Mouse (Mus musculus) ES-E14 (cell line): Measurements from ENCODE around the gene Itga9. TPM values are rescaled to one million over a fixed set of nuclear protein-coding genes. Genes with fewer than 3 reads are reported as not detected.

ENCODE experiments used
- DNase-seq: peaks from one replicate; pipeline ENCODE4 v3.0.0-alpha.2; 2013; ENCODE audit warnings: low read depth, low spot score
- H3K27ac ChIP-seq: 2 replicates; pipeline ENCODE4 v1.5.1; 2012; ENCODE audit warnings: low read depth, mild to moderate bottlenecking, low read length, moderate library complexity, mixed read lengths; ENCODE audit not compliant: poor library complexity, insufficient read depth, severe bottlenecking
- H3K36me3 ChIP-seq: 2 replicates; pipeline ENCODE4 v1.6.1; 2012; ENCODE audit warnings: mild to moderate bottlenecking, low read length, moderate library complexity, mixed read lengths; ENCODE audit not compliant: control insufficient read depth, poor library complexity, insufficient read depth, severe bottlenecking
- H3K4me1 ChIP-seq, 2 experiments: fragments of 150-350 bp in 1 of 2; sonication (generic) in 1 of 2; 2 replicates each; pipeline ENCODE4 v1.6.1; 2012; ENCODE audit warnings: low read length in 2 of 2, mild to moderate bottlenecking in 1 of 2, mixed read lengths in 1 of 2; ENCODE audit not compliant: control insufficient read depth in 2 of 2, insufficient read depth in 2 of 2, poor library complexity in 1 of 2
- H3K4me3 ChIP-seq, 2 experiments: fragments of 150-350 bp in 1 of 2; sonication (generic) in 1 of 2; 2 replicates each; pipeline ENCODE4 v1.5.1; 2012; ENCODE audit warnings: low read length in 2 of 2, low read depth in 1 of 2, mild to moderate bottlenecking in 1 of 2, mixed read lengths in 1 of 2; ENCODE audit not compliant: insufficient read depth in 1 of 2, poor library complexity in 1 of 2, severe bottlenecking in 1 of 2
- H3K9ac ChIP-seq: 2 replicates; pipeline ENCODE4 v1.6.1; 2012; ENCODE audit warnings: low read depth, mild to moderate bottlenecking, low read length, mixed read lengths; ENCODE audit not compliant: poor library complexity, insufficient read depth, severe bottlenecking
- H3K9me3 ChIP-seq: fragments of 150-350 bp; sonication (generic); 2 replicates; pipeline ENCODE4 v1.6.1; 2012; ENCODE audit warnings: low read depth, mild to moderate bottlenecking, low read length; ENCODE audit not compliant: control insufficient read depth, insufficient read depth
- CHD2 ChIP-seq: IDR thresholded peaks from 2 replicates; pipeline ENCODE4 v1.6.1; 2014; ENCODE audit warnings: mild to moderate bottlenecking, low read depth, low read length, inconsistent platforms
- HCFC1 ChIP-seq: IDR thresholded peaks from 2 replicates; pipeline ENCODE4 v1.6.1; 2012; ENCODE audit warnings: low read length, inconsistent platforms, borderline replicate concordance; ENCODE audit not compliant: insufficient read depth
- MAFK ChIP-seq: IDR thresholded peaks from 2 replicates; pipeline ENCODE4 v1.6.1; 2014; ENCODE audit warnings: mild to moderate bottlenecking, low read depth, low read length, inconsistent platforms; ENCODE audit not compliant: insufficient read depth
- ZC3H11A ChIP-seq: IDR thresholded peaks from 2 replicates; pipeline ENCODE4 v1.6.1; 2012; ENCODE audit warnings: low read depth, mild to moderate bottlenecking, inconsistent platforms, low read length, borderline replicate concordance
- ZNF384 ChIP-seq: IDR thresholded peaks from 2 replicates; pipeline ENCODE4 v1.6.1; 2012; ENCODE audit warnings: low read depth, low read length, inconsistent platforms
- in situ Hi-C, 2 experiments: fragments of 600-800 bp; cut with MboI; formaldehyde crosslinking; loops; one replicate each; pipeline ENCODE4 v1.15.1; 2025; ENCODE audit warnings: low sequenced_read_pairs in 2 of 2, inconsistent platforms in 1 of 2; ENCODE audit not compliant: unreplicated experiment in 2 of 2
- total RNA-seq: library from RNA; depleted of rRNA; stranded (reverse); fragments of 300-350 nt; gene quantifications from 2 replicates; pipeline ENCODE4 v1.2.3, GENCODE M21; 2012

Gene Itga9
- total RNA-seq, 1 experiment: 19.7 TPM

- TF ChIP-seq ZC3H11A (no peak), MAFK (no peak)
- in situ Hi-C loops: no loop called here
- Histone ChIP-seq H3K4me3 (peak overlapping the region; percentile 5 to 47), H3K9ac (peak overlapping the region; percentile 9; the same call in 1 of the 2 replicates), H3K27ac (peak overlapping the region; percentile 70), H3K36me3 (no peaks in the 10 kb centered on the region), H3K4me1 (peaks cover 27 to 36% of the 10 kb centered on the region in 2 experiments), H3K9me3 (no peaks in the 10 kb centered on the region)
- DNase-seq: no peak
Measured at GRCm38 (mm10) chr9:118862852-118863260, 256.4 kb downstream of the Itga9 start.

GRCm38 (mm10) chr9:118863528-118863927, 257.0 kb downstream of the Itga9 start:
- peak overlapping the region; percentile 72 for H3K27ac ChIP-seq
- DNase-seq: peak; percentile 58
- in situ Hi-C loops: no loop called here
- peak overlapping the region; percentile 5 to 26; a peak in 3 of 4 replicates for H3K4me3 ChIP-seq
- no peak overlapping the region; the same call in 1 of the 2 replicates for H3K9ac ChIP-seq
- peaks cover 27 to 36% of the 10 kb centered on the region in 2 experiments for H3K4me1 ChIP-seq
- H3K36me3 ChIP-seq: no peaks in the 10 kb centered on the region
- no peaks in the 10 kb centered on the region for H3K9me3 ChIP-seq
- no peak for TF ChIP-seq ZNF384
- no peak for TF ChIP-seq HCFC1
- TF ChIP-seq CHD2: no peak
- no peak for TF ChIP-seq ZC3H11A
- TF ChIP-seq MAFK: peak; percentile 87

- Histone ChIP-seq H3K4me3 (no peak overlapping the region), H3K27ac (no peak overlapping the region), H3K9me3 (no peaks in the 10 kb centered on the region), H3K36me3 (no peaks in the 10 kb centered on the region), H3K4me1 (peaks cover 8 to 18% of the 10 kb centered on the region in 2 experiments), H3K9ac (no peak overlapping the region)
- in situ Hi-C loops: no loop called here
- no peak for TF ChIP-seq MAFK
- TF ChIP-seq HCFC1: no peak
- no peak for TF ChIP-seq ZC3H11A
- no peak for TF ChIP-seq ZNF384
- no peak for TF ChIP-seq CHD2
- no peak for DNase-seq
Measured at GRCm38 (mm10) chr9:118866949-118867348, 260.5 kb downstream of the Itga9 start.

GRCm38 (mm10) chr9:118867851-118868250, 261.4 kb downstream of the Itga9 start:
- DNase-seq: no peak
- in situ Hi-C loops: no loop called here
- H3K4me3 ChIP-seq: no peak overlapping the region
- no peaks in the 10 kb centered on the region for H3K36me3 ChIP-seq
- no peak overlapping the region for H3K9ac ChIP-seq
- no peaks in the 10 kb centered on the region for H3K9me3 ChIP-seq
- H3K27ac ChIP-seq: no peak overlapping the region
- H3K4me1 ChIP-seq: peaks cover 4 to 15% of the 10 kb centered on the region in 2 experiments; a peak in 2 of 4 replicates
- no peak for TF ChIP-seq ZNF384

GRCm38 (mm10) chr9:118871089-118871488, 264.6 kb downstream of the Itga9 start:
- H3K27ac ChIP-seq: no peak overlapping the region
- peak; percentile 73 for DNase-seq
- no peaks in the 10 kb centered on the region for H3K4me1 ChIP-seq
- no peaks in the 10 kb centered on the region for H3K9me3 ChIP-seq
- TF ChIP-seq ZC3H11A: peak; percentile 38; the same call in 1 of the 2 replicates
- no peak for TF ChIP-seq MAFK
- no peak overlapping the region for H3K9ac ChIP-seq
- H3K36me3 ChIP-seq: no peaks in the 10 kb centered on the region
- H3K4me3 ChIP-seq: no peak overlapping the region
- in situ Hi-C loops: no loop called here
